Mouse (Mus musculus): ENCODE results near the gene Tmem170b.

DNA sequence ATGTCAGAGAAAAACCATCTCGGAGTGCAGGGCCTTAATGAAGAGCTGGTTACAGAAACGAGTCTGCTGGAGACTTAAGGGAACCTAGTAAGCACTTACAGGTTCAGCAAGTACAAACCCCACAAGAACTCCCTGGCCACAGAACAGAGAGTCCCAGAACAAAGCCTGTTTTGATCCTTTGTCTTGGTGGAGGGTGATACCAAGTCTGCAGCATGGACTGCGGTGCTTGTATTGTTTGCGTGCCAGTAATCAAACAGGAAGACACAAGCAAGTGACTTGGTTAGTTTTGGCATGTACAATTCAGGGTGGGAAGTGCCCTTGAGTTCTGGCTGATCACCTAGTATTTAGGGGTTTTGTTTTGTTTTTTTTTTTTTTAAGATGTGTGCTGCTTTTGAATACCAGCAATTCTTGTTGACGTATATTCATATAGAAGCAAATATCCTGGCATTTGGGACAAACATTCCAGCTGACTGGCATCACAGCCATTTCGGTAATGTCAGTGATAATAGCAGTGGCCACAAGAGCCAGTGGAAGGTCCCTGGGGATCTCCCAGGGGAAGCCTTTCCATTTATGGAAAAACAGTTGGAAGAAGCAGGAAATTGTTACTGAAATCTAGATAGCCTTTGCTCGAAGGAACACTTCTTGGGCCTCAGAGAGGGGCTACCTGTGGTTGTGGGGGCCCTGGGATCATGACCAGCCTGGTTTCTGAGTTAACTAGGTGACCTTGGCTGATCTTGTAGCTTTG, 64.9 kb downstream of the Tmem170b start:
- no peak for TF ChIP-seq CTCF (IDR thresholded peaks at IDR 0.05; ENCODE audit: control insufficient read depth, insufficient read depth, insufficient read length)
- TF ChIP-seq CEBPB (IDR thresholded peaks at IDR 0.05; ENCODE audit: low read depth): no peak

Data from C2C12 (cell line).